Comparison of ENCODE assay signal across 10 mouse cellular contexts in genomic region chr12:118583829-118584628, GRCm38 (mm10).
DNase-seq lines count a peak whose midpoint lies in the region; ATAC-seq and TF ChIP-seq lines count a peak whose summit lies in the region.
"Had no signal": no experiment of that assay in that cellular context is flagged by ENCODE, and none has a peak within 500 bp of the region (broad histone marks: within the 10 kb centered on the region; RNA-seq: fewer than 3 reads in every experiment).

No protein-coding gene starts in this region.

- H3K4me1 ChIP-seq in embryonic facial prominence, embryonic 13.5 days, result peaks cover 8% of the 10 kb centered on the region
- 0 out of 2 replicates have a peak, but pooled peaks cover 4% of the 10 kb centered on the region for H3K4me1 ChIP-seq in embryonic facial prominence, embryonic 10.5 days
- no peaks in the 10 kb centered on the region for H3K4me1 ChIP-seq in hindbrain, postnatal 0 days (ENCODE audit: insufficient read depth, low read length)
- H3K4me1 ChIP-seq: stomach, embryonic 15.5 days had no signal

- 0 out of 2 replicates have a peak, but pooled peaks have one; percentile 59 for ATAC-seq in embryonic facial prominence, embryonic 13.5 days (ENCODE audit: insufficient number of reproducible peaks, insufficient read depth, low FRiP score, low TSS enrichment, low read depth)
- peak; percentile 77 for ATAC-seq in hindbrain, postnatal 0 days
- ATAC-seq: lung, postnatal 0 days had no signal

- 67% methylated on average over 12 of the region's 12 CpGs for WGBS in embryonic facial prominence, embryonic 13.5 days
- 81% methylated on average over 12 of the region's 12 CpGs for WGBS in embryonic facial prominence, embryonic 10.5 days
- WGBS in hindbrain, postnatal 0 days, result 48% methylated on average over 12 of the region's 12 CpGs

- H3K9ac ChIP-seq in embryonic facial prominence, embryonic 13.5 days, result no peak overlapping the region
- no peak overlapping the region for H3K9ac ChIP-seq in hindbrain, postnatal 0 days (replicated peaks; ENCODE audit: low read length)
- H3K9ac ChIP-seq: stomach, embryonic 15.5 days had no signal

- intact Hi-C loops in left cerebral cortex, postnatal 25 days (cut with DNase I), result no loop called here

- no peak for TF ChIP-seq CTCF in hindbrain, postnatal 0 days (IDR thresholded peaks at IDR 0.05; ENCODE audit: low read depth)

- no peak overlapping the region for H3K4me2 ChIP-seq in embryonic facial prominence, embryonic 13.5 days
- H3K4me2 ChIP-seq in hindbrain, postnatal 0 days (ENCODE audit: low read depth, low read length), result peak overlapping the region; percentile 8; the same call in 1 of the 2 replicates
- H3K4me2 ChIP-seq: stomach, embryonic 15.5 days had no signal

- H3K36me3 ChIP-seq in embryonic facial prominence, embryonic 13.5 days, result no peaks in the 10 kb centered on the region
- H3K36me3 ChIP-seq in embryonic facial prominence, embryonic 10.5 days (replicated peaks), result no peaks in the 10 kb centered on the region
- no peaks in the 10 kb centered on the region for H3K36me3 ChIP-seq in hindbrain, postnatal 0 days (ENCODE audit: insufficient read depth, low read length)
- H3K36me3 ChIP-seq: stomach, embryonic 15.5 days had no signal

- H3K27me3 ChIP-seq in embryonic facial prominence, embryonic 13.5 days, result no peaks in the 10 kb centered on the region
- no peaks in the 10 kb centered on the region for H3K27me3 ChIP-seq in embryonic facial prominence, embryonic 10.5 days (replicated peaks; ENCODE audit: low read depth, poor library complexity, severe bottlenecking)
- no peaks in the 10 kb centered on the region for H3K27me3 ChIP-seq in hindbrain, postnatal 0 days (ENCODE audit: insufficient read depth, low read length)
- H3K27me3 ChIP-seq: stomach, embryonic 15.5 days had no signal

- H3K4me3 ChIP-seq in embryonic facial prominence, embryonic 13.5 days, result no peak overlapping the region
- H3K4me3 ChIP-seq in embryonic facial prominence, embryonic 10.5 days, result no peak overlapping the region
- H3K4me3 ChIP-seq in hindbrain, postnatal 0 days (ENCODE audit: low read length), result no peak overlapping the region
- H3K4me3 ChIP-seq: stomach, embryonic 15.5 days had no signal

- no peak for DNase-seq in embryonic facial prominence, embryonic 10.5 days (ENCODE audit: low spot score)
- peak; percentile 5 to 11 for DNase-seq in left cerebral cortex, postnatal 25 days (ENCODE audit: low spot score in 2 of 2)
- DNase-seq in left cerebral cortex, adult 11 months (ENCODE audit: low spot score), result no peak
- DNase-seq in cerebellum, adult 11 months, result peak; percentile 8
- DNase-seq in hindbrain, postnatal 0 days (ENCODE audit: low spot score), result peak; percentile 78
- DNase-seq in frontal cortex, postnatal 36 days (ENCODE audit: low spot score in 2 of 2), result no peak
- no peak for DNase-seq in thymus, postnatal 25 days

- H3K27ac ChIP-seq in embryonic facial prominence, embryonic 13.5 days, result no peak overlapping the region
- no peak overlapping the region for H3K27ac ChIP-seq in embryonic facial prominence, embryonic 10.5 days (replicated peaks)
- no peak overlapping the region for H3K27ac ChIP-seq in hindbrain, postnatal 0 days
- H3K27ac ChIP-seq: stomach, embryonic 15.5 days had no signal

- no peaks in the 10 kb centered on the region for H3K9me3 ChIP-seq in embryonic facial prominence, embryonic 13.5 days
- no peaks in the 10 kb centered on the region for H3K9me3 ChIP-seq in embryonic facial prominence, embryonic 10.5 days
- H3K9me3 ChIP-seq in hindbrain, postnatal 0 days (ENCODE audit: low read length), result no peaks in the 10 kb centered on the region
- H3K9me3 ChIP-seq: stomach, embryonic 15.5 days had no signal

Comparison
In these comparisons a context has a peak if more than half of its experiments do, and no peak if none do; other contexts are left out.
1. DNase-seq: peak in left cerebral cortex, postnatal 25 days (2 of 2), cerebellum, adult 11 months (single experiment) and hindbrain, postnatal 0 days (single experiment); none in embryonic facial prominence, embryonic 10.5 days (single experiment), left cerebral cortex, adult 11 months (single experiment), frontal cortex, postnatal 36 days (0 of 2) and thymus, postnatal 25 days (single experiment).